Mouse (Mus musculus) lung, postnatal 0 days (tissue): ENCODE measurements at regions not wholly inside any gene's neighbourhood (a gene's known extent, or its start where the extent isn't known, plus 50 kb on each side); places are given as distances from the start of the nearest gene placed in this dataset.

ENCODE experiments used
- CTCF ChIP-seq: IDR thresholded peaks from 2 replicates; pipeline ENCODE4 v1.5.1; 2016; ENCODE audit warnings: antibody characterized with exemption, mild to moderate bottlenecking
- EP300 ChIP-seq: IDR thresholded peaks from 2 replicates; pipeline ENCODE4 v1.6.1; 2016; ENCODE audit warnings: antibody characterized with exemption, mild to moderate bottlenecking, control low read depth

- TF ChIP-seq CTCF: no peak
- no peak for TF ChIP-seq EP300
These were observed 73.1 kb upstream of the Emcn start for GRCm38 (mm10) chr3:137267752-137268151.
